Mouse (Mus musculus): ENCODE measurements around the gene Myo19.

Myo19 gene

DNA sequence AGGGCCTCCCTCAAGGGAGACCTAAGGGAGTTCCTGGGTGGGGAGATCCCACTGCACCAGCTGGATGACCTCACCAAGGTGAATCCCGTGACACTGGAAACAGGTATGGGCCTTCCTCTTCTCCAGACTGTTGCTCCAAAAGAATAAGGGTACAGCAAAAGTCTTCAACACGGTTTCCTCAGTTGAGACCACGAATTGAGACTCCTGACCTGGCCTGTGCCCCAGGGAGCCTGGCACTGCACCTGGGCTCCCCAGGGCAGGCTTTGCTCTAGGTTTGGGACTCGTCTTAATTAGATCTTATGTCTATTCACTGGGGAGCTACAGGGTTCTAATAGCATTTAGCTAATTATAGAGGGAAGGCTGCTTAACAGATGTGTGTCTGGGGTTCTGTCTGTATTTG, 5.3 kb downstream of the Myo19 start:
- intact Hi-C loops (cut with DNase I), result no loop called here

DNA sequence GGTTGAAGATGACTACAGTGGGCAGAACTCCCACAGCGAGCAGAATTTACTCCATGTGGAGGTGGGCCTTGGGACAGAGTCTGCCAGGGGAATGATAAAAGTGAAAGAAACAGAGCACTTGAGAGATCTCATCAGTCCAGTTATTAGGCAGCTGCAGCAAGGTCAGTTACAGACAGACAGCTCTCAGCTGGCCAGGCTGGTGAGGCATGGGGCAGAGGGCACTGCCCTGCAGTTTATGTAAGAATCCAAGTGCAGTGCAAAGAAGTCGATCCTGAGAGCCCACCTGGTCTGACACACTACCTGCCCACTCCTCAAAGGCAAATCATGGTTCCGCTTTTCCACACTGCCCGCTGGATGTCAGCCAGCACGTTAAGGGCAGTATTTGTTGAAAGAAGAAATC, 6.3 kb downstream of the Myo19 start:
- intact Hi-C loops (cut with DNase I), result no loop called here

DNA sequence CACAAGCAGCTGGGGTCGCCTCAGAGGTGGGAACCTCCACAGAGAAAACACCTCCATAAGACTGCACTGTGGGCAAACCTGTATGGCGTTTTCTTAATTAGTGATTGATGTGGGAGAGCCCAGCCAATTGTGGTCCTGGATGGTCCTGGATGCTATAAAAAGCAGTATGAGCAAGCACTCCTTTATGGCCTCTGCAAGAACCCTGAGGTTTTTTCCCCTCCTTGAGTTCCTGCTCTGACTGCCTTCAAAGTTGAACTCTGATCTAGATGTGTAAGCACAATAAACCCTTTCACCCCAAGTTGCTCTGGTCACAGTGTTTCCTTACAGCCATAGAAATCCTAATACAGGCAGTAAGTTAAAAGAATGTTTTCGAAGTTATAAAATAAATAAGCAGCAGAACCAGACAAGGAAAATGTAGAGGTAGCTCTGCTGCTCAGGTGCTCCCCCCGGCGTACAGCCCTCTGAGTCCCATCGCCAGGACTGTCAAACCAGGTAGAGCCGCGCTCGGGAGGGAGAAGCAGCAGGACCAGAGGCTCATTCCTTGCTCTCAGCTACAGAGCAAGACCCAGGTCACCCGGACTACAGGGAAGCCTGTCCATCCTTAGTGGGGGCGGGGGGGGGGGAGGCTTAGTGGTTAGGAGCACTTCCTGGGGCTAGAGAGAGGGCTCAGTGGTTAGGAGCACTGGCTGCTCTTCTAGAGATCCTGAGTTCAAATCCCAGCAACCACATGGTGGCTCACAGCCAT, 7.0 kb downstream of the Myo19 start:
- intact Hi-C loops (cut with DNase I), result no loop called here

DNA sequence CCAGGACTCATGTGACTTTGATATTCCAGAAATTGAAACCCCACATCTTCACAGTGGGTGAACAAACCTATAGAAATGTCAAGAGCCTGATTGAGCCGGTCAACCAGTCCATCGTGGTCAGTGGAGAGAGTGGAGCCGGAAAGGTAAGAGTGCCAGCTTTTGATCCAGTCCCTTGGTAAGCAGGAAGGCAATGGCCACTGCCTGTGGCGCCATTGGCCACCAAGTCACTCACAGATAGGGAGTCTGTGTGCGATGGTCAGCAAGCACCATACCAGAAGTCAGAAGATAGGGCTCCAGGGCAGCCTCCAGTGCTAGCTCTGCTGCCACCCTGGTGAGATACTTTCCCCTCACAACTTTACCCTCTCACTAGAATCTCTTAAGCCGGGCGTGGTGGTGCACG, 8.1 kb downstream of the Myo19 start:
- intact Hi-C loops (cut with DNase I), result no loop called here

DNA sequence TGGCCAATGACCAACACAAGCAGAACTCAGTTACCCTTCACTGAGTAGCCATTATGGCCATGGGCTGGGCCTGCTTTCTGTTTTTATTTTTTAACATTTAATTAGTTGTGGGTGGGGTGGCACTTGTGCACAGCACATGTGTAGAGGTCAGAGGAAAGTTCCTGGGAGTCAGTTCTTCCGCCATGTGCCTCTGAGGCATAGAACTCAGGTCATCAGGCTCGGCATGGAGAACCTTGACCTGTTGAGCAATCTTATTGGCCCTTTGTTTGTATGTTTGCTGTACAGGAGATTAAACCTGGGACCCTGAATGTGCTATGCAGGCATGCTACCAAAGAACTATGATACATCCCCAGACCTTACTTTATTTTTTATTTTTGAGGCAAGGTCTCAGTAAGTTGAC, 9.5 kb downstream of the Myo19 start:
- intact Hi-C loops (cut with DNase I), result no loop called here

DNA sequence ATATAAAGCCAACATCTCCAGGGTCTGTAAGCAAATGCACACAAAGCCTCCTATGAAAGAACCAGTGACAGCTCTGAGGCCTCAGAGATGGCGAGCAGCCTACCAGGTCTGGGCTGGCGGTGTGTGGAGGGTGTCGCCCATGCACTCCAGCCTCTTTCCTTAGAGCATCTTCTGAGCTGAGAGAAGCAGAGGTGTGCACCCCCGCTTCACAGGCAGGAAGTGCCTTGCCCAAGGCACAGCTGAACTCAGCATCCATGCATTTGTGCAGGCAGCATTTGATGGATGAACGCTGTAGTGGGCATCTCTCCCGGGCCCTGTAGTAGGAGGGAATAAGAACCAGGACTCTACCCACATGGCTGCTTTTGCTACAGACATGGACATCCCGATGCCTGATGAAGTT, 11.8 kb downstream of the Myo19 start:
- intact Hi-C loops (cut with DNase I), result no loop called here

DNA sequence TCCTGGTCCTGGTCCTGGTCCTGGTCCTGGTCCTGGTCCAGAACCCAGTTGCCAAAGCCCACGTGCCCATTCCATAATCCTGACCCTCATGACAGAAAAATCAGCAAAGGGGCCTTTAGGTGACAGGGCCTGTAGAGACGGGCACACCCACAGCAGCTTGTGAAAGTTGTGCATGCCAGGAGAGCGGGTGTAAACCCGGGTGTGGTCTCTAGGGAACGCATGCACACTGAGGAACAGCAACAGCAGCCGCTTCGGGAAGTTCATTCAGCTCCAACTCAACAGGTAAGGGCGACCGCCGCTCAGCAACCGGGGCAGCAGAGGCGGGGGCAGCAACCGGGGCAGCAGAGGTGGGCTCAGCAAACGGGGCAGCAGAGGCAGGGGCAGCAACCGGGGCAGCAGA, 13.2 kb downstream of the Myo19 start:
- intact Hi-C loops (cut with DNase I), result no loop called here

DNA sequence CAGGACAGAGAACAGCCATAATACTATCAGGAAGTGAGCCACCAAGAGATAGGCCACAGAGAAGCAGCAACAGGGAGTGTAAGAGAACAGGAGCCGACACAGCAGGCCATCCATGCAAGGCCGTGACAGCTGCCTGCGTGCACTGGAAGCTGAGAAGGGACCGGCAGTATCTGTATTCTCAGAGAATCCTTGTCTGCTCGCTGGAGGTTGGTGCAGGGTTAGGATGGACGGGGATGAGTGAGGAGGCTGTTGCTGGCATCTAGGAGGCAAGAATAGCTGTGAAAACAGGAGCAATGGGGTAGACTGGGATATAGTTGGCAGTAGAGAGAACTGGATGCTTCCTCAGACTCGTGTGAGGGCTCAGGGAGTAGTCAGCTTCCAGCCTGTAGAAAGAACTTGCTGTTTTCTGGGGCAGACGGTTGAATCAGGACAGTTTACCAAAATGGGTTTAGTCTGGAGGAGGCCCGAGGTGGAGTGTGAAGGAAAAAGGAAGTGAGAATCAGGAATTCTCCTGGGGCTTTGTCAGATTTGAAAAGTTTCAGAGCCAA, 24.7 kb downstream of the Myo19 start:
- intact Hi-C loops (cut with DNase I), result no loop called here

DNA sequence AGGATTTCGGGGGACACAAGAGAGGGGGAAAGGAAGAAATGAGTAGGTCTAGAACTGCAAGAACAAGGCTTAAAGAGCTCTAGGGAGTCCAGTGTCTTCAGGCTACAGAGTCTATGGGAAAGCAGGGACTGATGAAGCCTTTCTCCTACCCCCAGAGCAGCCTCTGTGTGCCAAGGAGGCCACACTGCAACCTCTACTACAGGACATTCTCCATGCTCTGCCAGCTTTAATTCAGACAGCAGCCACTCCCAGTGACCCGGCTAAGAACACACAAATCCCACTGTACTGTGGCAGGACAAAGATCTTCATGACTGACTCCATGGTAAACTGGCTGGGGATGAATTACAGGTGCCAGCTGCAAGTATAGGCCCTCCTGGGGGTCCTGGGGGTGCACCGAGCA, 27.1 kb downstream of the Myo19 start:
- intact Hi-C loops (cut with DNase I), result no loop called here

DNA sequence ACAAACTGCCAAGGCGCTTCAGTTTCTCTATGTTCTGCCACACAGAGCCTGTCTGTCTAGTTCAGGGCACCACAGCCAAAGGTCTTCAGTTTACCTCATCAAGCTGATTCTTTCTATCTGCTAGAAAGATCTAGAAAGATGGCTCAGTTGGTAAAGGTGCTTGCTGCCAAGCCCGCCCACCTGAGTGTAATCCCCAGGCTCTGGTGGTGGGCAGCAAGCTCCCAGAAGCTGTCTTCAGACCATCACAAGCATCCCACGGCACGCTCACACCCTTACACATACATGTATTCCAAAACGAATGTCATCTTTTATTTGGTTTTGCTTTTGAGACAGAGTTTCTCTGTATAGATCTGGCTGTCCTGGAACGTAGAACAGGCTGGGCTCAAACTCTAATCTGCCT, 28.5 kb downstream of the Myo19 start:
- intact Hi-C loops (cut with DNase I), result no loop called here

DNA sequence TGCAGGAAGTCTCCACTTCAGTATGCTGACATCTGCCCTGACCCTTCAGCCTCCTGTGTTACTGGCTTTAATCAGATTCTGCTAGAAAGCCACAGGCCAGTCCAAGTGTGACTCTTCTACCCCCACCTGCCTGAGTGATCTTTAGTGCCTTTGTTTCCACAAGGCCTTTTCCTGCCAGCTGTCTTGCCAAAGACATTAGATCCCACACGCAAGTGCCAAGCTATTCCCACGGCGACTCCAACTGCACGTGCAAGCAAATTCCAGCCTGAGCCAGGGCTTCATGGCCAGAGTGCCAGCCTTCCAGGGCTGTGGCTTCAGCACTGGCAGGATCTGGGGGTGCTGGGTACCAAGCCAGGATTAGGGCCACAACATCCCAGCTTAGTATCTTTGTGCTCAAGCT, 30.5 kb downstream of the Myo19 start:
- intact Hi-C loops (cut with DNase I), result no loop called here

DNA sequence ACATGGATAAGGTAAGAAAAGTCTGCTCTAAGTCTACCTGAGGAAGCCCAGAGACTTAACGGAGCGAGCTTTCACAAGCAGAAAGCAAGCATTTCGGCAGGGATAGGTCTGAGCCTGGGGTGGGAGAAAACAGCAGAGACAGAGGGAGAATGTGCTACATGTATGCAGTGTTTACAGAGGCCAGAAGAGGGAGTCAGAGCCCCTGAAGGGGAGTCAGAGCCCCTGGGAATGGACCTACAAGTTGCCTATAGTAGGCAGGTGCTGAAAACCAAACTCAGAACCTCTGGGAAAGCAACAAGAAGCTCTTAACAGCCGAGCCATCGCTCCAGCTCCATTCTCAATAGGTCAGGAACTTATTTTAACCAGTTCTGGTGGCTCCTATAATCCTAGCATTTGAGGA, 34.7 kb downstream of the Myo19 start:
- intact Hi-C loops (cut with DNase I), result loop anchor here (5.0 kb wide), 1 partner anchor 63 kb away; no protein-coding TSS in a partner anchor

DNA sequence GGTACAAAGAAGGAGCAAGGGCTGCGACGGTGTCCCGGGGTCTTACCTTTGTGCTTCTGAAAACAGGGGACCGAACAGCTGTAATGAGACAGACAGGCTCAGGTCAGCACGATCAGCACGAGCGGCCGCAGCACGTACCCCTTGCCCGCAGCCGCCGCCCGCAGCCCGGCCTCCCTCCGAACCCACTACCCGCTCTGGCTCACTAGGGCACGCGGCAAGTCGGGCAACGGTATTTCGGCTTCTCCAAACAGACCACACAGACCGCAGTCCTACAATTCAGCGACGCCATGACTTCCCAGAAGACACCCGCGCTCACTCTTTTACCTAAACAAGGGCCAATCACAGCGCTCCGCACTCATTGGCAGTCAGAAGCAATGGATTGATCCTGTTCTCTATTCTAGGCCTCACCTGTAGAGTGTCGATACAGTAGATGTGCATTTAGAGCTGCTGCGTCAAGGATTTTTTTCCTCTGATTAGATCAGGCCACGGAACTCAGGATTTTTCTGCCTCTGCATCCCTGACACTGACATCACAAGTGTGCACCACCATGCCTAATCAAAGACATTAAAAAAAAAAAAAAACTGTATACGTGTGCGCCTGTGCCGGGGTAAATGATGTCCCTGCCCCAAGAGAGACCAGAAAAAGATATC, 36.2 kb downstream of the Myo19 start, which contains the start of gene Znhit3:
Znhit3 (minus strand) TSS at position 314 of the 650 bp plus-strand sequence.
- intact Hi-C loops (cut with DNase I), result loop anchor here (5.0 kb wide), 1 partner anchor 61 kb away; no protein-coding TSS in a partner anchor

DNA sequence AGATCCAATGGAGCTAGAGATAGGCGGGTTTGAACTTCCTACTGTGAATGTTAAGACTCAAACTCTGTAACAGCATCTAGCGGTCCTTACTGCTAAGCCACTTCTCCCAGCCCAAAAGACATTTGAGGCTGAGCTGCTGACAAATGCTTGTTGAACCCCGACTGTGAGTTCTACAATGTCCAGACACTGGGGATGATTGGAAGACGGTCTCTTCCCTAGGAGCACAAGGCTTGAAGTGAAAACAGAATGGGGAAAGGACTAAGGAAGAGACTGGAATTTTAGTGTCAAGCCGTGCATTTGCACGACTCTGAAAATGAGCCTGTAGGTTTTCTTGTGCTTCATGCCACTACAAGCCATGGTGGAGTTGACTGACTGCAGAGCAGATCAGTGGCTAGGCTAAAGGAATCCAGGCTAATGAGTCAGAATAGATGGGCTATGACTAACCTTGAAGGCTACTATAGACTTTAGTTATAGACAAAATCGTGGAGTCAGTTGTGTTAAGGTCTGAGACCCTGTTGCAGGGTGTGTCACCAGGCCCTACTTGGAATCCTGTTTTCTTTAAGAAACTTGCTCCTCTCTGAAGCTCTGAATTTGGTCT, 36.9 kb downstream of the Myo19 start:
- intact Hi-C loops (cut with DNase I), result loop anchor here (5.0 kb wide), 1 partner anchor 60 kb away; no protein-coding TSS in a partner anchor

DNA sequence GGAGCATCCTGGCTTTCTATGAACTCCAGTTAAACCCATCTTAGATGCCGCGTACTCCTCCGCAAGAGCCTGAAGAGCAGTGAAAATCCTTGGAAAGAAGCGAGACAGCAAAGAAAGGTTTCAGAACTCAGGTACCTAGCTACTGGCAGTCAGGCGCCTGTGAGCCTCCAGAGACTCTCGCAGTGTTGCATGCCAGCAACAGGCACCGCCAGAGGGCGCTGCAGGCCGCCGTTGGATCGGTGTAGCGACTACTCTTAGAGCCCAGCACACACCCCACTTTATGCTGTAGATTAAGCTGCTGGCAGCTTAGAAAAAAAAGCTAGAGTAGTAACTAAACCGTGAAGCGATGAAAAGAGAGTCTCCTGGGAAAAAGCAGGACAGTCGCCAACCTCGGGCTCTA, 38.5 kb downstream of the Myo19 start:
- intact Hi-C loops (cut with DNase I), result loop anchor here (5.0 kb wide), 1 partner anchor 59 kb away; no protein-coding TSS in a partner anchor

DNA sequence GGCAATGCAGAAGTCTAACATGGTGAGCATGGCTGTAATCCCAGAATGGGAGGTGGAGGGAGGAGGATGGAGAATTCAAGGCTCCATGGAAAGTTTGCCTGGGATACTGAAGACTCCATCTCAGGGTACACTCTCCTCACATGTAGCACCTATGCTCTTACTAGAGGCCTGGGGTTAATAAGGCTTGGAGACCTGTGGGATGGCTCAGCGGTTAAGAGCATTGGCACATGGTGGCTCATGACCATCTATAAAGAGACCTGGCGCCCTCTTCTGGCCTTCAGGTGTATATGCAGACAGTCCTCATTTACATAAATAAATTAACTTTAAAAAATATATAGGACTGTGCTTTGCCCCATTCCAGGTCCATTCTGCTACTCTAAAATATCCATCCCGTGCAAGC, 39.3 kb downstream of the Myo19 start:
- intact Hi-C loops (cut with DNase I), result loop anchor here (5.0 kb wide), 1 partner anchor 58 kb away; no protein-coding TSS in a partner anchor

DNA sequence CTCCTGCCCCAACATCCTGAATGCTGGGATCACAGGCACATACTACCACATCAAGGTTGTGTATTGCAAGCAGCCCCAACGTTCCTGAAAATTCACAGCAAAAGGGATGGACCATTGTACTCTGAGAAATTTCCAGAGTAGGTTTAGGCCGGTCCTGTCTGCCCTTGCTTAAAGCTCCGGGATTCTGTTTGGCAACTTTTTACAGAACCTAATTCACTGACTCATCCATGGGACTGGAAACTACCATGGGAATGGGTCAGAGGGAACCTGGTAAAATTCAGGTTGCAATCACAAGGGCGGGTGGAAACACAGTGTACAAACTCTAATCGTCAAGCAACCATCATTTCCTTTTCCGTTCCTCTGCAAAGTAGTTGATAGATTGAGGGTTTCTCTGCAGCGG, 40.0 kb downstream of the Myo19 start:
- intact Hi-C loops (cut with DNase I), result loop anchor here (5.0 kb wide), 1 partner anchor 57 kb away; no protein-coding TSS in a partner anchor

DNA sequence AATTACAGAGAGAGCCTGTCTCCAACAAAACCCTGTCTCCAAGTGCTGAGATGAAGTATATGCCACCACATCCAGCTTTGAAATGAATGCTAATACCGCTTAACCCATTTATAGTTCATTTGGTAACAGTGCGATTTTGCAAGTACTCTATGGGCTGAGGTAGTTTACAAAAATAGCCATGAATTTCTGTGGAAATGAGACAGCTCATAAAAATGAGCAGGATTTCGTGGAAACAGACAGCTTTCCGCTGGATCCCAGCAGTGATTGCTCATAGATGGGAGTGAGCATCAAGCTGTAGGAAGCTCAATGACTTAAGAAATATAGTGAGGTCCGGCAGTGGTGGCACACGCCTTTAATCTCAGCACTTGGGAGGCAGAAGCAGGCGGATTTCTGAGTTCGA, 41.0 kb downstream of the Myo19 start:
- intact Hi-C loops (cut with DNase I), result no loop called here

DNA sequence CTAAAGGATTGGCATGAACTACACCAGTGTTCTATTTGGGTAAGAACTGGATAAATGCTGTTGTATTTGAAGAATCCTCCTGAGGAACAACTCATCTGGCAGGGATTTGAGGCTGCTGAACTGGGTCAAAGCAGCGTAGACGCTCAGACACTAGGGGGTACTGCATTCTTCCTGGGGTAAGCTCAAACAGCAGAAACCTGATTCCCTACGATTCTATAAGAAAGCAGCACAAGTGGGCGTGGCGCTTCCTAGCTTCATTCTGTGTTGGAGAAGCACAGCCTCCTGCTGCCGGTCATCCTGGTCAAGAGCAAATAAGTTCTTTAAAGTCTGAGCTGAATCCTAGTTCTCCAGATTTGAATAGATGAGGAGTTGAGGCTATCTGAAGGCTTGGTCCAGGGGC, 52.3 kb downstream of the Myo19 start:
- intact Hi-C loops (cut with DNase I), result no loop called here

DNA sequence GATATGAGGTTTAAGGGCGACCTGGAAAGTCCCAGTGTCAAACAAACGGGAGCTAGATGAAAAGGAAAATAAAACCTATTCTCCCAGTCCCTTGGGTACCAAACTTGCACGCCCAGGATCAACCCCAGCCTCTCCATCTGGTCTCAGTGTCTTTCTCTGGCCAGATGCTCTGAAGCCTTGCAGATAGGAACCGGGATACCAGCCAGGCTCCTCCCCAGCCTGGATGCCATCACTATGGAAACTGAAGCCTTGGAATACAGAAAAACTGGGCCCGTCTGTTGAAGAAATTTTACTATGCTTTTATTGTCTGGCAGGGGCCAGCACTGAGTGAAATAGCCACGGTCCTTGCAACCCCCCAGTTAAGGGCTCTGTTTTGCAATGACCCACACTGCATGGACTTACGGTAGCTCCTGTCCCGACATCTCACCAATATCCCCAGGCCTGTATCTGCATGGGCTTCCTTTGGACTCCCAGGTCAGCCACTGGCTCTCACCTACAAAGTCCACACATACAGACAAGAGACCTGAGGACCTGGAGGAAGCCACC, 59.6 kb downstream of the Myo19 start:
- intact Hi-C loops (cut with DNase I), result no loop called here

DNA sequence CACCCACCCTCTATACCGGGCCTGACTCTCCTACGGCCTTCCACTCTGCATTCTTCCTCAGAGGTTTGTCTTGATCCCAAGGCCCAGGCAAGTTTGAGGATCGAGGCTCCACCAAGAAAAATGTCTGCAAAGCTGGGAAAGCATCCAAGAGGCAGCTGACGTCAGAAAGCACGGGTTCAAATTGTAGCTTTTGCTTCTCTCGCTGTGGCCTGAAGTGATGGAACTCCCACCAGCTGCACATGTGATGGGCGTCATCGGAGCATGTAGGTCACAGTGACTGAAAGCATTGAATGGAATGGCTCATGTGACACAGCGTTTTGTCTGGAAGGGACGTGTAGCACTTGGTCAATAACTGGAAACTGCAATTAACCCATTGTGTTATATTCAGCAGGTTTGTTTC, 60.2 kb downstream of the Myo19 start:
- intact Hi-C loops (cut with DNase I), result no loop called here

DNA sequence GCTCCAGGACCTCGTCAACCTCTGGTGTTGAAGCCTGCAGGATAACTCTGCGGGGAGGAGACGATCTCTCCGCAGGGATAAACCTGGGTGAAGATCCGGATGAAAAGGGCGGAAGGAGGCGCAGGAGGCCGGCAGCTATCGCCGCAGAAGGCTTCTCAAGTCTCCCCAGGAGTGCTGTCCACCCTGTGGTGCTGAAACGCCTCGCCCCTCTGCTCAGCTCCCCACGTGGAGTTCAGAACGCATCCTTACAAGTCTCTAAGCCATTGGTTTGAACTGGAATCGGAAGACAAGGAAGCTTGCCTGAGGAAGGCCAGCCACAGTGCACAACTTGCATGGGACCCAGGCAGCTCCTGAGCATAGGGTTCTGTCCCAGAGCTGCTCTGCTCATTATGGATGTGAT, 64.0 kb downstream of the Myo19 start:
- intact Hi-C loops (cut with DNase I), result no loop called here
